Mouse (Mus musculus): Measurements from ENCODE around the gene Prkar1a.
"Not testable (repeated sequence)": the region's sequence is repeated elsewhere in the genome, so short reads cannot be mapped to it uniquely, and the experiment has no call there.

Prkar1a gene

GRCm38 (mm10) chr11:109641498-109642222 lies 7.5 kb upstream of the Prkar1a start:
- DNase-seq (ENCODE audit: low spot score in 2 of 2): no peak

- no peak for DNase-seq (ENCODE audit: low spot score in 2 of 2)
Measured at GRCm38 (mm10) chr11:109648510-109648909, 695 bp upstream of the Prkar1a start.

GRCm38 (mm10) chr11:109649975-109650701 lies 933 bp downstream of the Prkar1a start:
- peak; percentile 85 to 87 for DNase-seq (ENCODE audit: low spot score in 2 of 2)

- peak; percentile 93 to 96 for DNase-seq (ENCODE audit: low spot score in 2 of 2)
Measured at GRCm38 (mm10) chr11:109650788-109651565, 1.8 kb downstream of the Prkar1a start.

- no peak for DNase-seq (ENCODE audit: low spot score in 2 of 2)
Measured at GRCm38 (mm10) chr11:109651566-109652024, 2.4 kb downstream of the Prkar1a start.

GRCm38 (mm10) chr11:109652505-109652904 lies 3.3 kb downstream of the Prkar1a start:
- DNase-seq (ENCODE audit: low spot score in 2 of 2): no peak

GRCm38 (mm10) chr11:109653201-109653600 lies 4.0 kb downstream of the Prkar1a start:
- no peak for DNase-seq (ENCODE audit: low spot score in 2 of 2)

GRCm38 (mm10) chr11:109654581-109654980 lies 5.4 kb downstream of the Prkar1a start:
- DNase-seq (ENCODE audit: low spot score in 2 of 2): no peak

GRCm38 (mm10) chr11:109656232-109656631 lies 7.0 kb downstream of the Prkar1a start:
- DNase-seq (ENCODE audit: low spot score in 2 of 2): no peak

GRCm38 (mm10) chr11:109660526-109660925 lies 11.3 kb downstream of the Prkar1a start:
- not testable (repeated sequence) for DNase-seq (ENCODE audit: low spot score in 2 of 2)

GRCm38 (mm10) chr11:109664293-109664692 lies 15.1 kb downstream of the Prkar1a start:
- no peak for DNase-seq (ENCODE audit: low spot score in 2 of 2)

- DNase-seq (ENCODE audit: low spot score in 2 of 2): no peak
Measured at GRCm38 (mm10) chr11:109665424-109665823, 16.2 kb downstream of the Prkar1a start.

GRCm38 (mm10) chr11:109666411-109666810 lies 17.2 kb downstream of the Prkar1a start:
- DNase-seq (ENCODE audit: low spot score in 2 of 2): no peak

- DNase-seq (ENCODE audit: low spot score in 2 of 2): no peak
Measured at GRCm38 (mm10) chr11:109667371-109667770, 18.2 kb downstream of the Prkar1a start.

- no peak for DNase-seq (ENCODE audit: low spot score in 2 of 2)
Measured at GRCm38 (mm10) chr11:109668115-109668725, 19.0 kb downstream of the Prkar1a start.

- DNase-seq (ENCODE audit: low spot score in 2 of 2): no peak
Measured at GRCm38 (mm10) chr11:109669149-109669708, 20.0 kb downstream of the Prkar1a start.

GRCm38 (mm10) chr11:109670026-109670916 lies 21.1 kb downstream of the Prkar1a start:
- DNase-seq (ENCODE audit: low spot score in 2 of 2): no peak

GRCm38 (mm10) chr11:109671136-109672020 lies 22.2 kb downstream of the Prkar1a start:
- DNase-seq (ENCODE audit: low spot score in 2 of 2): no peak

GRCm38 (mm10) chr11:109672021-109672324 lies 22.8 kb downstream of the Prkar1a start:
- DNase-seq (ENCODE audit: low spot score in 2 of 2): no peak

- no peak for DNase-seq (ENCODE audit: low spot score in 2 of 2)
Measured at GRCm38 (mm10) chr11:109672396-109672795, 23.2 kb downstream of the Prkar1a start.
